Mouse (Mus musculus) neural tube, embryonic 12.5 days (tissue): ENCODE data around the gene H2-Q6. TPM values are rescaled to one million over a fixed set of nuclear protein-coding genes. Genes with fewer than 3 reads are reported as not detected.

Source experiments
- polyA plus RNA-seq: library from polyadenylated mRNA; unstranded; fragments of >200 nt; fragmentation: Nextera tagmentation; extraction: Ambion mirVana; gene quantifications from 2 replicates; pipeline ENCODE4 v1.2.1, GENCODE M21; 2016

Gene H2-Q6
- polyA plus RNA-seq, 1 experiment from 2014 or later, result 0.48 TPM

Other genes with a start within 250 kb of the H2-Q6 start
- gene Aif1, start 248.8 kb upstream of the H2-Q6 start, polyA plus RNA-seq, result 8.3 and 9.1 TPM in 2 replicates
- 6.8 and 7.0 TPM in 2 replicates for gene Lst1, start 236.4 kb upstream of the H2-Q6 start, polyA plus RNA-seq
- gene Ltb, start 230.4 kb upstream of the H2-Q6 start, polyA plus RNA-seq, result 0.39 and 0.57 TPM in 2 replicates
- 0.18 TPM in 1 of 2 replicates, not detected in the other for gene Tnf, start 222.8 kb upstream of the H2-Q6 start, polyA plus RNA-seq
- not detected in 2 replicates for gene Lta, start 219.5 kb upstream of the H2-Q6 start, polyA plus RNA-seq
- not detected in 2 replicates for gene Gm16181, start 204.0 kb upstream of the H2-Q6 start, polyA plus RNA-seq
- 26.2 and 28.4 TPM in 2 replicates for gene Atp6v1g2, start 191.2 kb upstream of the H2-Q6 start, polyA plus RNA-seq
- gene Nfkbil1, start 189.1 kb upstream of the H2-Q6 start, polyA plus RNA-seq, result 10.6 and 11.5 TPM in 2 replicates
- 511 and 522 TPM in 2 replicates for gene Ddx39b, start 183.1 kb upstream of the H2-Q6 start, polyA plus RNA-seq
- 55.7 and 58.8 TPM in 2 replicates for gene H2-D1, start 162.1 kb upstream of the H2-Q6 start, polyA plus RNA-seq
- gene H2-Q1, start 104.4 kb upstream of the H2-Q6 start, polyA plus RNA-seq, result 0.06 and 0.10 TPM in 2 replicates
- 0.28 and 0.42 TPM in 2 replicates for gene H2-Q2, start 82.6 kb upstream of the H2-Q6 start, polyA plus RNA-seq
- gene H2-Q4, start 45.2 kb upstream of the H2-Q6 start, polyA plus RNA-seq, result 2.7 and 3.2 TPM in 2 replicates
- gene H2-Q7, start 14.3 kb downstream of the H2-Q6 start, polyA plus RNA-seq, result 6.5 and 6.8 TPM in 2 replicates
- 0.18 and 0.27 TPM in 2 replicates for gene H2-Q10, start 45.2 kb downstream of the H2-Q6 start, polyA plus RNA-seq
- gene Pou5f1, start 81.2 kb downstream of the H2-Q6 start, polyA plus RNA-seq, result not detected in 2 replicates
- gene Tcf19, start 92.0 kb downstream of the H2-Q6 start, polyA plus RNA-seq, result 34.1 and 35.1 TPM in 2 replicates
- gene Cchcr1, start 92.2 kb downstream of the H2-Q6 start, polyA plus RNA-seq, result 12.9 and 13.1 TPM in 2 replicates
- gene Psors1c2, start 108.4 kb downstream of the H2-Q6 start, polyA plus RNA-seq, result 0.91 and 1.4 TPM in 2 replicates
- gene Cdsn, start 127.3 kb downstream of the H2-Q6 start, polyA plus RNA-seq, result not detected in 2 replicates
- not detected in 2 replicates for gene 2300002M23Rik, start 142.6 kb downstream of the H2-Q6 start, polyA plus RNA-seq
- gene Sfta2, start 176.7 kb downstream of the H2-Q6 start, polyA plus RNA-seq, result not detected in 2 replicates
- not detected in 2 replicates for gene Gm9573, start 201.8 kb downstream of the H2-Q6 start, polyA plus RNA-seq
- 0.10 TPM in 1 of 2 replicates, not detected in the other for gene Mucl3, start 218.8 kb downstream of the H2-Q6 start, polyA plus RNA-seq
- 14.9 and 15.2 TPM in 2 replicates for gene Vars2, start 242.7 kb downstream of the H2-Q6 start, polyA plus RNA-seq
- gene Gtf2h4, start 248.9 kb downstream of the H2-Q6 start, polyA plus RNA-seq, result 35.8 and 36.9 TPM in 2 replicates